In genomic region chr12:54335509-54335908, GRCm38 (mm10) we compare ENCODE assay signal across 20 mouse cellular contexts.
DNase-seq lines count a peak whose midpoint lies in the region; ATAC-seq and TF ChIP-seq lines count a peak whose summit lies in the region.
"Had no signal": no experiment of that assay in that cellular context is flagged by ENCODE, and none has a peak within 500 bp of the region (broad histone marks: within the 10 kb centered on the region; RNA-seq: fewer than 3 reads in every experiment).

No protein-coding gene starts in this region.

- TF ChIP-seq POLR2A in brain, embryonic 14.5 days (IDR thresholded peaks at IDR 0.05; ENCODE audit: borderline replicate concordance, extremely low read depth, insufficient read depth, insufficient read length, poor library complexity, severe bottlenecking), result no peak

- DNase-seq in heart, adult 11 months, result peak; percentile 42
- DNase-seq in brain, embryonic 14.5 days (ENCODE audit: low read depth), result peak; percentile 69
- DNase-seq in spleen, postnatal 14 days (ENCODE audit: low spot score in 2 of 2), result no peak
- no peak for DNase-seq in lung, postnatal 36 days
- DNase-seq: adrenal gland, postnatal 25 days; cerebellum, adult 11-12 months; cerebellum, postnatal 14 days; heart, postnatal 10 days; kidney, adult 2 months; kidney, postnatal 10 days; right cerebral cortex, postnatal 4 days had no signal

- H3K27me3 ChIP-seq in heart, embryonic 12.5 days (replicated peaks), result no peaks in the 10 kb centered on the region
- no peaks in the 10 kb centered on the region for H3K27me3 ChIP-seq in hindbrain, embryonic 15.5 days
- no peaks in the 10 kb centered on the region for H3K27me3 ChIP-seq in midbrain, embryonic 16.5 days (ENCODE audit: control insufficient read depth, insufficient read depth, low read depth, low read length)
- H3K27me3 ChIP-seq: embryonic facial prominence, embryonic 13.5 days; limb, embryonic 15.5 days; liver, embryonic 15.5 days had no signal

- 32% methylated on average over 2 of the region's 2 CpGs for WGBS in heart, embryonic 12.5 days
- 14% methylated on average over 2 of the region's 2 CpGs for WGBS in hindbrain, embryonic 15.5 days
- 4% methylated on average over 2 of the region's 2 CpGs for WGBS in midbrain, embryonic 16.5 days

- no peak overlapping the region for H3K4me3 ChIP-seq in heart, embryonic 12.5 days
- H3K4me3 ChIP-seq in hindbrain, embryonic 15.5 days, result no peak overlapping the region
- H3K4me3 ChIP-seq in midbrain, embryonic 16.5 days (ENCODE audit: low read depth, low read length), result no peak overlapping the region
- H3K4me3 ChIP-seq: embryonic facial prominence, embryonic 13.5 days; heart, embryonic 10.5 days; limb, embryonic 15.5 days; liver, embryonic 15.5 days had no signal

- H3K27ac ChIP-seq in heart, embryonic 12.5 days (ENCODE audit: poor library complexity, severe bottlenecking), result no peak overlapping the region
- H3K27ac ChIP-seq in hindbrain, embryonic 15.5 days (replicated peaks), result 0 out of 2 replicates have a peak overlapping the region, but pooled peaks have one; percentile 0
- H3K27ac ChIP-seq in midbrain, embryonic 16.5 days (ENCODE audit: low read length), result 0 out of 2 replicates have a peak overlapping the region, but pooled peaks have one; percentile 3
- H3K27ac ChIP-seq: embryonic facial prominence, embryonic 13.5 days; heart, embryonic 10.5 days; limb, embryonic 15.5 days; liver, embryonic 15.5 days; stomach, postnatal 0 days had no signal

- H3K9ac ChIP-seq in heart, embryonic 12.5 days, result no peak overlapping the region
- H3K9ac ChIP-seq in hindbrain, embryonic 15.5 days, result no peak overlapping the region
- H3K9ac ChIP-seq in midbrain, embryonic 16.5 days (ENCODE audit: low read depth, low read length), result no peak overlapping the region
- H3K9ac ChIP-seq: embryonic facial prominence, embryonic 13.5 days; limb, embryonic 15.5 days; liver, embryonic 15.5 days had no signal

- no peaks in the 10 kb centered on the region for H3K36me3 ChIP-seq in heart, embryonic 12.5 days
- H3K36me3 ChIP-seq in hindbrain, embryonic 15.5 days, result no peaks in the 10 kb centered on the region
- no peaks in the 10 kb centered on the region for H3K36me3 ChIP-seq in midbrain, embryonic 16.5 days (ENCODE audit: control insufficient read depth, insufficient read depth, low read length)
- H3K36me3 ChIP-seq: embryonic facial prominence, embryonic 13.5 days; G1E; heart, embryonic 10.5 days; limb, embryonic 15.5 days; liver, embryonic 15.5 days had no signal

- H3K9me3 ChIP-seq in heart, embryonic 12.5 days (replicated peaks), result no peaks in the 10 kb centered on the region
- no peaks in the 10 kb centered on the region for H3K9me3 ChIP-seq in hindbrain, embryonic 15.5 days
- H3K9me3 ChIP-seq in midbrain, embryonic 16.5 days (replicated peaks; ENCODE audit: control insufficient read depth, low read length, poor library complexity, severe bottlenecking), result no peaks in the 10 kb centered on the region; the same call in 1 of the 2 replicates
- H3K9me3 ChIP-seq: embryonic facial prominence, embryonic 13.5 days; heart, embryonic 10.5 days; limb, embryonic 15.5 days; liver, embryonic 15.5 days had no signal

- no peak for TF ChIP-seq CTCF in brain, embryonic 14.5 days (IDR thresholded peaks at IDR 0.05; ENCODE audit: borderline replicate concordance, extremely low read depth, insufficient read depth, insufficient read length)

- H3K4me2 ChIP-seq in heart, embryonic 12.5 days, result no peak overlapping the region
- no peak overlapping the region for H3K4me2 ChIP-seq in hindbrain, embryonic 15.5 days
- no peak overlapping the region for H3K4me2 ChIP-seq in midbrain, embryonic 16.5 days (ENCODE audit: low read length)
- H3K4me2 ChIP-seq: embryonic facial prominence, embryonic 13.5 days; limb, embryonic 15.5 days; liver, embryonic 15.5 days had no signal

- no peak for ATAC-seq in heart, embryonic 12.5 days (ENCODE audit: insufficient number of reproducible peaks, low FRiP score)
- ATAC-seq in hindbrain, embryonic 15.5 days (ENCODE audit: low FRiP score, low read depth), result no peak
- ATAC-seq in midbrain, embryonic 16.5 days, result no peak

- H3K4me1 ChIP-seq in heart, embryonic 12.5 days (replicated peaks), result peaks cover 9% of the 10 kb centered on the region; the same call in 1 of the 2 replicates
- H3K4me1 ChIP-seq in hindbrain, embryonic 15.5 days (replicated peaks), result peaks cover 11% of the 10 kb centered on the region
- H3K4me1 ChIP-seq in midbrain, embryonic 16.5 days (ENCODE audit: control insufficient read depth, insufficient read depth, low read length), result peaks cover 9% of the 10 kb centered on the region
- H3K4me1 ChIP-seq: embryonic facial prominence, embryonic 13.5 days; heart, embryonic 10.5 days; limb, embryonic 15.5 days; liver, embryonic 15.5 days had no signal

Comparison
In these comparisons a context has a peak if more than half of its experiments do, and no peak if none do; other contexts are left out.
1. DNase-seq: peak in heart, adult 11 months (single experiment) and brain, embryonic 14.5 days (single experiment); none in spleen, postnatal 14 days (0 of 2) and lung, postnatal 36 days (single experiment).